Mouse (Mus musculus) adrenal gland, adult (tissue): Measurements from ENCODE around the gene Wnt11.

Experiments used
- DNase-seq, 2 experiments: peaks; one replicate each; pipeline ENCODE4 v3.0.0; 2022 to 2023; ENCODE audit warnings: low spot score in 1 of 2; ENCODE audit not compliant: inconsistent age in 2 of 2

The Wnt11 gene

DNA sequence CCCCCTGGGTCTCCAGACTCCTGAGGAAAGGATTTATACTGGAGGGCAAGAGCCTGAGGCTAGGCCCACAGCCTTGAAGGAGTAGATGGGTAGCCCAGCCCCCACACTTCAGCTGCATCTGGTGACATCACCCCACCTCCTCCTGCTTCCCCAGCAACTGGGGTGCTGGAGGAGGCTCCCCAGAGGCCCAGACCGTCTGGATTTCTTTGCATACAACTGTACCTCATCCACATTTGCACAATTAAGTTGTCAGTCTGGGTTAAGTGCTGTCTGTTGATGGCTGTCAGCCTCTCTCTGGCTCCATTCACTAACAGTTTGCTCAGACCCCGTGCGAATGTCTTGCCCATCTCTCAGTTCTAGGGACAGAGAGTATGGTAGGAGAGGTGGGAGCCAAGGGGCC, 6.9 kb upstream of the Wnt11 start:
- DNase-seq = no peak

DNA sequence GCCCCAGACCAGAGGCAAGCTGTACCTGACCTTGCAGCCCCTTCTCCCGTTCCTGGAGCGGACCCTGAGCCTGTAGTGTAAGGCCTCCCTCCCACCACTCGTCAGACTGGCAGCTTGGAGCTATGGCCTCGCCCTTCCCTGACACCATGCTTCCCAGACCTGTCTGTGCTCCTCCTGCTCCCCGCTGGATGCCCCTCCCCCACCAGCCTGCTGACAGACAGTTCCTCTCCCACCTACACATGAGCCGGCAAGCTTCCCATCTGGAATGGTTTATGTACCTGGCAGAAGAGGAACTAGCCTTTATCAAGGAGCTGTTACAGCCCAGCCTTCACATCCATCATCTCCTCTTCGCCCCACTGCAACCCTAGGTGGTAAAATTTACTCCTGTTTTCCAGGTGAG, 6.0 kb upstream of the Wnt11 start:
- no peak for DNase-seq

GRCm38 (mm10) chr7:98831290-98831689, 3.6 kb upstream of the Wnt11 start:
- no peak for DNase-seq

GRCm38 (mm10) chr7:98835519-98836441, 868 bp downstream of the Wnt11 start:
- peak in 1 of 2 experiments; percentile 68 for DNase-seq

GRCm38 (mm10) chr7:98836646-98837045, 1.7 kb downstream of the Wnt11 start:
- DNase-seq = peak; percentile 53 to 83

DNA sequence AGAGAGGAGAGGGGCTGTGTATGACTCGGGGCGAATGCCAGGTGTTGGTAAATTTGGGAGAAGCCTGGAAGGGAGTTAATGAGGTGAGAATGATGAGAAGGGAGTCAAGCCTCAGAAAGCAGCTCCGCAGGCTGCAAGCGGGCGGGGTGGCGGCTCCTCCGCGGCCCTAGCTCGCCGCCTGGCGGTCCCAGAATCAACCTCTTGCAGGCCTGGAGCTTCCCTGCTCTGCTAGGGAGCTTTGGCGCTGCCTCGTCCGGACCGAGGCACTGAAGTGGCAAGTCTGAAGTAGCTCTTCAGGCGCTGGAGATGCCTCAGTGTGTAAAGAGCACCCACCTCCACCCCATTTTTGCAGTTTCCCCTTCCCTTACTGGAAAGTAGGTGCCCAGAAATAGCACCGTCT, 3.0 kb downstream of the Wnt11 start:
- DNase-seq = peak; percentile 83 to 92

- DNase-seq = peak; percentile 55 to 81
Measured at GRCm38 (mm10) chr7:98838729-98839141, 3.8 kb downstream of the Wnt11 start.

GRCm38 (mm10) chr7:98839312-98839711, 4.4 kb downstream of the Wnt11 start:
- DNase-seq = peak in 1 of 2 experiments; percentile 42

GRCm38 (mm10) chr7:98840771-98841170, 5.9 kb downstream of the Wnt11 start:
- DNase-seq = no peak

GRCm38 (mm10) chr7:98841802-98842201, 6.9 kb downstream of the Wnt11 start:
- DNase-seq = no peak

DNA sequence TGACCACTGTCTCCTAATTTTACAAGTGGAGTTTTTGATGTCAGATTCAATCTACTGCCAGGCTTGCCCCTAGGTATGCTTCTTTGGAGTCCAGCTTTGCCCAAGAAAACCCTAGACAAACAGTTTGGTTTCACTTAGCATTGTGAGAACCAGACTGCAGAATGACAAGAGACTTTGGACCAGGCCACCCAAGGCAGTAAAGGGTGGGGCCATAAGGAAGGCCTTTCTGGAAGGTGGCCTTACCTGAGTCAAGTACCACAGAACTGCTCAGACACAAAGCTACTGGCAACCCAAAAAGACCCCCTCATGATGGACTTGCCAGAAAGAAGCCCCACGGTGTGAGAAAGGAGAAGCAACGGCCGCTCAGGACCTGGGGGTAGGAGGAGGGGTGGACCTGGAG, 8.1 kb downstream of the Wnt11 start:
- DNase-seq = no peak

GRCm38 (mm10) chr7:98843649-98844048, 8.7 kb downstream of the Wnt11 start:
- DNase-seq = no peak

DNA sequence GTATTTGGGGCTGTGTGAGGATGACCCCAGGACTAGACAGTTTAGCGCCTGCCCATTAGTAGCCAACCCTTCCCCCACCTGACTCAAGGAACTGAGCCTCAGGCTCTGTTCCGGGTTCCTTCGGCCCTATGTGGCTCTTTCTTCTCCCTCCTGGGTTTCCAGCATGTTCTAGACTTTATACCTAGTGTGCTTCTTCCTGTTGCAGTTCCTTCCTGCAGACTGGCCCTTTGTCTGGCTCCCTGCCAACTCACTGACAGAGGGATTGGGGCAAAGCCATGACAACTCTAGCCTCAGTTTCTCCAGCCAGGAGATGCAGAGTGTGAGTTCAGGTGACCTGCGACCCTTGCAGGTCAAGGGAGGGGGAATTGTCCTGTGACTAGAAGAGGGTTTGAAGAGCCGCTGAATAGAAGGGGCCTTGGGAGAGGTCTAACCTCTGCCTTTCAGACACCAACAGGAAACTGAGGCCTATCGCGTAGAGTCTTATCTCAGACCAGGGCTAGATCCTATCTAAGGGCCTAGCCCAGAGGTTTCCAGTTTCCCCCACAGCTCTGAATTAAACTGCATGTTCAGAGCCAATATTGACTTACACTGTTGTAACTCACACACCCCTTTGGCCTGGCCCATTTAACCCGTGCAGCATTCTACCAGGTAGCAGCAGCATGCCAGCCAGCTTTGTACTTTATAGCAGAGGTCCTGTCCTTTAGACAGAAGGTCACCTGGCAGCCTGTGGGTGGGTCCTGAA, 14.2 kb downstream of the Wnt11 start:
- DNase-seq = no peak

- DNase-seq = no peak
Measured at GRCm38 (mm10) chr7:98850388-98850787, 15.5 kb downstream of the Wnt11 start.

GRCm38 (mm10) chr7:98851220-98851619, 16.3 kb downstream of the Wnt11 start:
- no peak for DNase-seq

GRCm38 (mm10) chr7:98852950-98853650, 18.2 kb downstream of the Wnt11 start:
- no peak for DNase-seq

- peak in 1 of 2 experiments; percentile 55 for DNase-seq
Measured at GRCm38 (mm10) chr7:98853806-98854205, 18.9 kb downstream of the Wnt11 start.

GRCm38 (mm10) chr7:98855388-98855787, 20.5 kb downstream of the Wnt11 start:
- DNase-seq = no peak

DNA sequence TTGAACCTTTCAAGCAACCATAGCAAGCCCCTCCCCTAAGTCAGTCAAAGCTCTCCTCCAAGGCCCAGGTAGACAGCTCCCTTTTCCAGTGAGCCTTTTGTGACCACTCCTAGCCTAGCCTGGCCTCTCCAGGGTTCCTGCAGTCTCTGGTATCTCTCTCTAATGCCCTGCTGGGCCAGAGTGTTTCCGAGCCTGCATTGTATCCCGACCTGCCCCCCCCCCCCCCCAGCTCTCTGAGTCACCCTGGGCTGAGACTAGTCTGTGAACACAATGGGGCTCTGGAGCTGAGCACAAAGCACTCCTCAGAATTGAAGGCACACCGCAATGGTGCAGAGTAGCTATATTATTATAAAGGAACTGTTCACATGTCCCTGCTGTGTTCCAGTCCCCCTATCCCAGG, 21.2 kb downstream of the Wnt11 start:
- no peak for DNase-seq

DNA sequence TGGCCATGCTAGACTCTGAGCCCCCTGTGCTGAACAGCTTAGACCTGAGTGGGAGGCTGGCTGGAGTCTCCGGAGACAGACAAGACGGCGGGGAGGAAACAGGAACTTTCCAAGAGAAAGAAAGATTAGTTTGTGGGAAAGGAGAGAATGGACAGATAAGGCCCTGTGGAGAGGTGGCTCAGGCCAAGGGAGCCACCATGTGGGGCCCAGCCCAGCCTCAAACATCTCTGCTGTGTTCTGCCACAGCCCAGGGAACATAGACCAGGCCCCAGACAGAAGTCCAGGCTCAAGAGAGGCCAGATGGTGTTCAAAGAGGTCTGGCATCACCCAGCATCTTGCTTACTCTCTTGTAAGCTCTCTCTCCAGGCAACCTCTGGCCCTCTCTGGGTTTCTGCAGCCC, 22.2 kb downstream of the Wnt11 start:
- DNase-seq = no peak

DNA sequence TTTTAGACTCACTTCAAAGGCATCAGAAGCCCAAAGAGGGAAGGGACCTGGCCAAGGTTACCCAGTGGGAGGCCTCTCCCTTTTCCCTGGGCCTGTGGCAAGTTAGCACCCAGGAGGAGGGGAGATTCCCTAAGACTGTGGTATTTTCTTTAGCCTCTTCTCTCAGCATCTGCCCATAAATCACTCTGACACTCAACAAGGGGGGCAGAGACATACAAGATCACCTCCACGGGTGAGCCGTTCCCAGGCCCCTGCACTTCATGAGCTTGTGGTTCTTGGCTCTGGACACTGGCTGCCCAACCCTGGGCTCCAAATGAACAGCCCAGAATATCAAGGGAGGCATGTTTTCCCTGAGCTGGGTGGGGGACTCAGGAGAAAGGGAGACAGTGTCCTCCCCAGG, 26.1 kb downstream of the Wnt11 start:
- peak in 1 of 2 experiments; percentile 50 for DNase-seq
